Mouse (Mus musculus): ENCODE results near the gene Plcb3. TPM values are rescaled to one million over a fixed set of nuclear protein-coding genes. Genes with fewer than 3 reads are reported as not detected.

The Plcb3 gene
- polyA plus RNA-seq, 1 experiment = 40.6 TPM

- peaks cover 13% of the 10 kb centered on the region for H3K4me1 ChIP-seq (ENCODE audit: control insufficient read depth, insufficient read depth, low read length)
- H3K27ac ChIP-seq (ENCODE audit: insufficient read depth, low read depth, low read length) = peak overlapping the region; percentile 44
- H3K4me3 ChIP-seq (ENCODE audit: insufficient read depth, low read length) = peak overlapping the region; percentile 81
- TF ChIP-seq CTCF (IDR thresholded peaks at IDR 0.05; ENCODE audit: low read depth, low read length) (0 out of 2 replicates have a peak, but pooled peaks have one; percentile 11), POLR2A (IDR thresholded peaks at IDR 0.05; ENCODE audit: borderline replicate concordance, low read depth, low read length) (no peak)
Measured at GRCm38 (mm10) chr19:6907811-6908540, 68.3 kb downstream of the Plcb3 start.

DNA sequence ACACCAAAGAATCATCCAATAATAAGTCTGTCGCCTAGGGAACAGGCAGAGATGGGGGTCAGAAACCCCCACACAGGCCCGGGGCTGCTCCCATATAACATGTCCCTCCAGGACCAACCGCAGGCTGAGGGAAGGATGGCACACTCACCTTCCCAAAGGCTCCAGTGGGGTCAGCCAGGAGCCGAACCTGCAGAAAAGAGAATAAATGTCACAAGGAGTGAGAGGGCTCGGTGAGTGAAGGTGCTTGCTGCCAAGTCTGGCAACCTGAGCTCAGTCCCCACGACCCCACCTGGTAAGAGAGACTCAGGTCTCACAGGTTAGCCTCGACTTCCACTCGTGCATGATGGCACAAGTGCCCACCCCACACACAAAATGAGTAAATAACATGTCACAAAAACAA is 69.2 kb downstream of the Plcb3 start:
- no peak overlapping the region for H3K4me3 ChIP-seq (ENCODE audit: insufficient read depth, low read length)
- TF ChIP-seq POLR2A (IDR thresholded peaks at IDR 0.05; ENCODE audit: borderline replicate concordance, low read depth, low read length) = no peak
- no peak for TF ChIP-seq CTCF (IDR thresholded peaks at IDR 0.05; ENCODE audit: low read depth, low read length)
- H3K4me1 ChIP-seq (ENCODE audit: control insufficient read depth, insufficient read depth, low read length) = peaks cover 13% of the 10 kb centered on the region
- 0 out of 2 replicates have a peak overlapping the region, but pooled peaks have one; percentile 35 for H3K27ac ChIP-seq (ENCODE audit: insufficient read depth, low read depth, low read length)

DNA sequence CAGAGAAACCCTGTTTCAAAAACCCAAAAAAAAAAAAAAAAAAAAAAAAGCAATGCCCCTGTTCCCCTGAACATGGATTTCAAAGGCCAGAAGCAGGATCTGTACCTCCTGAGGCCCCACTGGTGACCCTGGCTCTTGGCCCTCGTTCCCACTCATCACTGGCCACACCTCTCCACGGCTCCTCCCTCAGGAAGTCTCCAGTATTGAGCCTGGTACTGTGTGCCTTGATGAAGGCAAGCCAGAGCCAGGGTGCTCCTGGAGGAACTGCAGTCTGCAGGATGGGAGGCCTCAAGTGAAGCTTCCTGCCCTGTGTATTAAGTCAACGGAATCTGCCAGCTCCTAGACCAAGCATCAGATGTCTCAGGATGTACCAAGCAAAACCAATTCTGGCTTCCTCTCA is 70.1 kb downstream of the Plcb3 start:
- Histone ChIP-seq H3K4me1 (ENCODE audit: control insufficient read depth, insufficient read depth, low read length) (peaks cover 13% of the 10 kb centered on the region), H3K27ac (ENCODE audit: insufficient read depth, low read depth, low read length) (no peak overlapping the region), H3K4me3 (ENCODE audit: insufficient read depth, low read length) (no peak overlapping the region)
- TF ChIP-seq POLR2A (IDR thresholded peaks at IDR 0.05; ENCODE audit: borderline replicate concordance, low read depth, low read length) = no peak
- TF ChIP-seq CTCF (IDR thresholded peaks at IDR 0.05; ENCODE audit: low read depth, low read length) = no peak

DNA sequence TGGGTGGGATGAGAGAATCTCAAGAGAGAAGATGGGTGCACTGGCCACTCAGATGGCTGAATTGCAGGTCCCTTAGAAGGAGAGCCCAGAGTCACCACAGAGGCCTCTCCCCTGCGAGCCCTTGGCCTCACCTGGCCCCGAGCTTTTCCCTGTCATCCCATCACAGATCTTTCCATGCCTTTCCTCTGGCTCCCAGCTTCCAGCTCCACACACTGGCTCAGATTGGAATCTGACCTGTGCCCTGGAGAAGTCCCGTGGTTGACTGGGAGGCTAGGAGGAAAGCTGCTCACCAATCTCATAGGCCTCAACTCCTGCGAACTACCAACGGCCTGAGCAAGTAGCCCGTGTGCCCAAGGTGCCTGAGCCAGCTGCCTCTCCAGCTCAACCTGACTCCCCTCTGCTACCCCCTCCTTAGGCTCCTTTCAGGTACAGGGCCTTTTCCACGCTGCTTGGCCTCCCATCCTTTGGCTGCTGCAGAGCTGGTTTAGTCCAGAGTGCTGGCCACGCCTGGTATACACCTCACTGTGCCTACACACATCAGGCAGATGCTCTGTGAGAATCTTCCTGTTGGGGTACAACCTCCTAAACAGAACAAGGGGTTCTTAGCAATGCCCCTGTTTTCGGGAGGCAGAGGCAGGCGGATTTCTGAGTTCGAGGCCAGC is 70.6 kb downstream of the Plcb3 start:
- no peak for TF ChIP-seq CTCF (IDR thresholded peaks at IDR 0.05; ENCODE audit: low read depth, low read length)
- TF ChIP-seq POLR2A (IDR thresholded peaks at IDR 0.05; ENCODE audit: borderline replicate concordance, low read depth, low read length) = no peak
- peaks cover 13% of the 10 kb centered on the region for H3K4me1 ChIP-seq (ENCODE audit: control insufficient read depth, insufficient read depth, low read length)
- no peak overlapping the region for H3K4me3 ChIP-seq (ENCODE audit: insufficient read depth, low read length)
- H3K27ac ChIP-seq (ENCODE audit: insufficient read depth, low read depth, low read length) = no peak overlapping the region

- Histone ChIP-seq H3K4me1 (ENCODE audit: control insufficient read depth, insufficient read depth, low read length) (peaks cover 13% of the 10 kb centered on the region), H3K27ac (ENCODE audit: insufficient read depth, low read depth, low read length) (no peak overlapping the region), H3K4me3 (ENCODE audit: insufficient read depth, low read length) (no peak overlapping the region)
- TF ChIP-seq CTCF (IDR thresholded peaks at IDR 0.05; ENCODE audit: low read depth, low read length) = no peak
- no peak for TF ChIP-seq POLR2A (IDR thresholded peaks at IDR 0.05; ENCODE audit: borderline replicate concordance, low read depth, low read length)
Measured at GRCm38 (mm10) chr19:6904846-6905245, 71.4 kb downstream of the Plcb3 start.

DNA sequence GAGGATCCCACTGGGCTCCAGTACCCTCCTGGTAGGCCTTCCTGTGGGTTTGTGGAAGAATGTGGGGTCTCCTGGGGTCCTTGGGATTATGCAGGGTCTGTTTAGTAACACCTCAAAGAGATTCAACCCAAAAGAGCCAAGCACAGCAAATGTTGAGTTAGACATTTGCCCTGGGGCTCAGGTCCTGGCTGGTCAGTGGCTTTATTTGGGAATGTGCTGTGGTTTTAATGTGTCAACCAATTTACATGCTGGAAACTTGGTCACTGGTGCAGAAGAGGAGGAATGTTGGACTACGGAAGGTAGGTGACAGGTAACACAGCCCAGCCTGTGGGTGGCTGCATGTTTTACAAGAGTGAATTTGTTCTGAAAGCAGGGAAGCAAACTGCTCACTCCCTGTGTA is 73.2 kb downstream of the Plcb3 start:
- Histone ChIP-seq H3K4me3 (ENCODE audit: insufficient read depth, low read length) (no peak overlapping the region), H3K27ac (ENCODE audit: insufficient read depth, low read depth, low read length) (no peak overlapping the region), H3K4me1 (ENCODE audit: control insufficient read depth, insufficient read depth, low read length) (peaks cover 13% of the 10 kb centered on the region)
- TF ChIP-seq CTCF (IDR thresholded peaks at IDR 0.05; ENCODE audit: low read depth, low read length) = no peak
- TF ChIP-seq POLR2A (IDR thresholded peaks at IDR 0.05; ENCODE audit: borderline replicate concordance, low read depth, low read length) = no peak

Other genes with a start within 250 kb of the Plcb3 start
- gene Rps6ka4, start 135.8 kb downstream of the Plcb3 start, polyA plus RNA-seq (2012; ENCODE audit: insufficient read depth, insufficient read length, missing spikeins) = 17.9 and 20.5 TPM in 2 replicates
- gene Ccdc88b, start 118.3 kb downstream of the Plcb3 start, polyA plus RNA-seq (2012; ENCODE audit: insufficient read depth, insufficient read length, missing spikeins) = 31.8 and 33.2 TPM in 2 replicates
- 71.2 and 82.0 TPM in 2 replicates for gene Trmt112, start 66.8 kb downstream of the Plcb3 start, polyA plus RNA-seq (2012; ENCODE audit: insufficient read depth, insufficient read length, missing spikeins)
- gene Prdx5, start 66.4 kb downstream of the Plcb3 start, polyA plus RNA-seq (2012; ENCODE audit: insufficient read depth, insufficient read length, missing spikeins) = 349 and 382 TPM in 2 replicates
- gene Esrra, start 54.7 kb downstream of the Plcb3 start, polyA plus RNA-seq (2012; ENCODE audit: insufficient read depth, insufficient read length, missing spikeins) = 35.3 and 41.6 TPM in 2 replicates
- not detected in 2 replicates for gene Catsperz, start 51.1 kb downstream of the Plcb3 start, polyA plus RNA-seq (2012; ENCODE audit: insufficient read depth, insufficient read length, missing spikeins)
- gene Kcnk4, start 42.0 kb downstream of the Plcb3 start, polyA plus RNA-seq (2012; ENCODE audit: insufficient read depth, insufficient read length, missing spikeins) = not detected in 2 replicates
- 36.2 and 38.5 TPM in 2 replicates for gene Bad, start 34.6 kb downstream of the Plcb3 start, polyA plus RNA-seq (2012; ENCODE audit: insufficient read depth, insufficient read length, missing spikeins)
- 31.6 and 36.4 TPM in 2 replicates for gene Gpr137, start 34.0 kb downstream of the Plcb3 start, polyA plus RNA-seq (2012; ENCODE audit: insufficient read depth, insufficient read length, missing spikeins)
- 64.2 and 73.7 TPM in 2 replicates for gene Ppp1r14b, start 1.5 kb downstream of the Plcb3 start, polyA plus RNA-seq (2012; ENCODE audit: insufficient read depth, insufficient read length, missing spikeins)
- gene Fkbp2, start 4.0 kb upstream of the Plcb3 start, polyA plus RNA-seq (2012; ENCODE audit: insufficient read depth, insufficient read length, missing spikeins) = 118 and 126 TPM in 2 replicates
- 30.1 and 39.9 TPM in 2 replicates for gene Vegfb, start 11.2 kb upstream of the Plcb3 start, polyA plus RNA-seq (2012; ENCODE audit: insufficient read depth, insufficient read length, missing spikeins)
- 26.8 and 32.2 TPM in 2 replicates for gene Dnajc4, start 16.1 kb upstream of the Plcb3 start, polyA plus RNA-seq (2012; ENCODE audit: insufficient read depth, insufficient read length, missing spikeins)
- 9.6 and 11.1 TPM in 2 replicates for gene Nudt22, start 19.6 kb upstream of the Plcb3 start, polyA plus RNA-seq (2012; ENCODE audit: insufficient read depth, insufficient read length, missing spikeins)
- gene Trpt1, start 19.7 kb upstream of the Plcb3 start, polyA plus RNA-seq (2012; ENCODE audit: insufficient read depth, insufficient read length, missing spikeins) = 1.7 and 2.5 TPM in 2 replicates
- 179 and 190 TPM in 2 replicates for gene Fermt3, start 43.0 kb upstream of the Plcb3 start, polyA plus RNA-seq (2012; ENCODE audit: insufficient read depth, insufficient read length, missing spikeins)
- 54.7 and 56.2 TPM in 2 replicates for gene Stip1, start 63.5 kb upstream of the Plcb3 start, polyA plus RNA-seq (2012; ENCODE audit: insufficient read depth, insufficient read length, missing spikeins)
- 14.9 and 18.3 TPM in 2 replicates for gene Macrod1, start 80.3 kb upstream of the Plcb3 start, polyA plus RNA-seq (2012; ENCODE audit: insufficient read depth, insufficient read length, missing spikeins)
- not detected in 2 replicates for gene Flrt1, start 129.3 kb upstream of the Plcb3 start, polyA plus RNA-seq (2012; ENCODE audit: insufficient read depth, insufficient read length, missing spikeins)
- gene Otub1, start 229.8 kb upstream of the Plcb3 start, polyA plus RNA-seq (2012; ENCODE audit: insufficient read depth, insufficient read length, missing spikeins) = 88.1 and 91.4 TPM in 2 replicates
- gene Cox8a, start 241.1 kb upstream of the Plcb3 start, polyA plus RNA-seq (2012; ENCODE audit: insufficient read depth, insufficient read length, missing spikeins) = 562 and 638 TPM in 2 replicates